Mouse (Mus musculus) lung, postnatal 0 days (tissue): ENCODE results near the gene Vav2.

Source experiments
- CTCF ChIP-seq: IDR thresholded peaks from 2 replicates; pipeline ENCODE4 v1.5.1; 2016; ENCODE audit warnings: antibody characterized with exemption, mild to moderate bottlenecking
- EP300 ChIP-seq: IDR thresholded peaks from 2 replicates; pipeline ENCODE4 v1.6.1; 2016; ENCODE audit warnings: antibody characterized with exemption, mild to moderate bottlenecking, control low read depth

DNA sequence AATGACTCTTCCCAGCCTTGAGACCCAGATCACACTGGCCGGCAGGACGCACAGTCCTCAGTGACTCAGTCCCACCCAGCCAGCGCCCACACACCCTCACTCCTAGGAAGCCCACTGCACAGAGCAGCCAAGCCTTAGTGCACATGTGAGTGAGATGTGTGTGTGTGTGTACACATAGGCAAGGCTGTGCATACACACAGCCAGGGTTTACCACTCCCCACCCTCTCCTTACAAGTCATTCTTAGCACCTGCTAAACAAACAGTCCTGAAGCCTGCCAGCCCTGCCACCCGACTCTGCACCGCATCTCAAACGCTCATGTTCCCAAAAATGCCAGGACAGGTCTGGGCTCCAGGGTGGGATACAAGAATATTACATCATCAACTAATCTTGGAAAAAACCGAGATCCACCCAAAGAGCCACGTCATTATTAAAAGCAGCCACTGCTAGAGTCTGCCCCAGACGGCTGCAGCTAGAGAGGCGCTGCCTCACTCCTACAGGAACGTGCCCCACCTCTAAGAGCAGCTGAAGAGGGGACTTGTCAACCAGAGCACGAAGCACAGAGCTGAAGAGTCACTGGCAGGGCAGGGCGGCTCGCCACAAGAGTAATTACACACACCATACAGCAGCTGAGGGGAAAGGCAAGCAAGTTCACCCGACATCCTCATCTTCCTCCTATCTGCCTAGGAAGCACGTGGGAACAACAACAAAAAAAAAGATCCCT lies 12.7 kb downstream of the Vav2 start:
- no peak for TF ChIP-seq CTCF
- TF ChIP-seq EP300: peak; percentile 81
